8 mouse cellular contexts compared by ENCODE assay signal in genomic region chr10:128583644-128584043, GRCm38 (mm10). TPM values are rescaled to one million over a fixed set of nuclear protein-coding genes. Genes with fewer than 3 reads are reported as not detected.
DNase-seq lines count a peak whose midpoint lies in the region; ATAC-seq and TF ChIP-seq lines count a peak whose summit lies in the region.

No protein-coding gene starts in this region.

- intact Hi-C loops in heart, postnatal 10 days (cut with DNase I) = no loop called here

- H3K4me3 ChIP-seq in neural tube, embryonic 14.5 days (ENCODE audit: low read depth, low read length) = no peak overlapping the region
- no peak overlapping the region for H3K4me3 ChIP-seq in lung, adult 2 months (replicated peaks; ENCODE audit: extremely low read depth, low read depth, low read length)
- no peak overlapping the region for H3K4me3 ChIP-seq in forebrain, embryonic 10.5 days
- H3K4me3 ChIP-seq in midbrain, embryonic 16.5 days (ENCODE audit: low read depth, low read length) = no peak overlapping the region

- H3K4me1 ChIP-seq in neural tube, embryonic 14.5 days (ENCODE audit: control insufficient read depth, insufficient read depth, low read length) = no peaks in the 10 kb centered on the region
- peaks cover 3% of the 10 kb centered on the region; the same call in 1 of the 2 replicates for H3K4me1 ChIP-seq in lung, adult 2 months (ENCODE audit: control insufficient read depth, insufficient read depth, low read length)
- peaks cover 40% of the 10 kb centered on the region for H3K4me1 ChIP-seq in forebrain, embryonic 10.5 days
- no peaks in the 10 kb centered on the region for H3K4me1 ChIP-seq in midbrain, embryonic 16.5 days (ENCODE audit: control insufficient read depth, insufficient read depth, low read length)

- H3K4me2 ChIP-seq in neural tube, embryonic 14.5 days (ENCODE audit: low read depth, low read length) = 0 out of 2 replicates have a peak overlapping the region, but pooled peaks have one; percentile 1
- no peak overlapping the region for H3K4me2 ChIP-seq in midbrain, embryonic 16.5 days (ENCODE audit: low read length)

- TF ChIP-seq CTCF in lung, adult 2 months (IDR thresholded peaks at IDR 0.05; ENCODE audit: insufficient read depth, low read length) = no peak

- H3K27me3 ChIP-seq in neural tube, embryonic 14.5 days (ENCODE audit: control insufficient read depth, insufficient read depth, low read length) = peaks cover 16% of the 10 kb centered on the region
- peaks cover 58% of the 10 kb centered on the region for H3K27me3 ChIP-seq in forebrain, embryonic 10.5 days (ENCODE audit: poor library complexity, severe bottlenecking)
- H3K27me3 ChIP-seq in midbrain, embryonic 16.5 days (ENCODE audit: control insufficient read depth, insufficient read depth, low read depth, low read length) = peaks cover 27% of the 10 kb centered on the region

- no peak for DNase-seq in neural tube, embryonic 10.5 days (ENCODE audit: extremely low spot score, low spot score)
- DNase-seq in cerebellum, postnatal 25 days = peak; percentile 33 to 58
- peak; percentile 79 to 83 for DNase-seq in heart, postnatal 10 days
- peak; percentile 75 for DNase-seq in lung, adult 2 months
- no peak for DNase-seq in forebrain, embryonic 10.5 days (ENCODE audit: extremely low spot score, low spot score)

- no peak overlapping the region for H3K9ac ChIP-seq in neural tube, embryonic 14.5 days (replicated peaks; ENCODE audit: low read depth, low read length)
- H3K9ac ChIP-seq in midbrain, embryonic 16.5 days (ENCODE audit: low read depth, low read length) = no peak overlapping the region

- H3K36me3 ChIP-seq in neural tube, embryonic 14.5 days (ENCODE audit: control insufficient read depth, insufficient read depth, low read length) = no peaks in the 10 kb centered on the region
- no peaks in the 10 kb centered on the region for H3K36me3 ChIP-seq in forebrain, embryonic 10.5 days (replicated peaks)
- no peaks in the 10 kb centered on the region for H3K36me3 ChIP-seq in midbrain, embryonic 16.5 days (ENCODE audit: control insufficient read depth, insufficient read depth, low read length)

- no peaks in the 10 kb centered on the region for H3K9me3 ChIP-seq in neural tube, embryonic 14.5 days (ENCODE audit: control insufficient read depth, low read length)
- no peaks in the 10 kb centered on the region for H3K9me3 ChIP-seq in forebrain, embryonic 10.5 days
- H3K9me3 ChIP-seq in midbrain, embryonic 16.5 days (replicated peaks; ENCODE audit: control insufficient read depth, low read length, poor library complexity, severe bottlenecking) = no peaks in the 10 kb centered on the region

- no peak overlapping the region for H3K27ac ChIP-seq in neural tube, embryonic 14.5 days (ENCODE audit: low read depth, low read length)
- H3K27ac ChIP-seq in forebrain, embryonic 10.5 days = no peak overlapping the region
- H3K27ac ChIP-seq in midbrain, embryonic 16.5 days (ENCODE audit: low read length) = no peak overlapping the region

- no peak for ATAC-seq in neural tube, embryonic 14.5 days (ENCODE audit: low read depth)
- ATAC-seq in megakaryocyte progenitor cell, adult 5-6 weeks (replicated peaks; ENCODE audit: poor library complexity) = no peak; the same call in 1 of the 2 replicates
- ATAC-seq in midbrain, embryonic 16.5 days = no peak

- WGBS in neural tube, embryonic 14.5 days = 26% methylated on average over 7 of the region's 7 CpGs
- 21% methylated on average over 7 of the region's 7 CpGs for WGBS in lung, adult 2 months
- WGBS in forebrain, embryonic 10.5 days = 38% methylated on average over 7 of the region's 7 CpGs
- WGBS in midbrain, embryonic 16.5 days = 25% methylated on average over 7 of the region's 7 CpGs

- TF ChIP-seq POLR2A in lung, adult 2 months (IDR thresholded peaks at IDR 0.05; ENCODE audit: borderline replicate concordance, extremely low read depth, low read depth, low read length) = peak; percentile 41; the same call in 1 of the 2 replicates

RNA-seq across cellular contexts. Expression of gene Erbb3, which starts 5.8 kb away (rescaled TPM):
- 1.4 and 6.0 TPM in 2 replicates for polyA plus RNA-seq in neural tube, embryonic 14.5 days (2014; fragmentation: Nextera tagmentation; extraction: Ambion mirVana)
- total RNA-seq in heart, postnatal 10 days (2021) = 1 to 10 TPM; 7.7 to 8.6 TPM
- 20.0 and 24.9 TPM in 2 replicates for polyA plus RNA-seq in lung, adult 2 months (2012; rRNA removed)
- 2.1 and 2.9 TPM in 2 replicates for total RNA-seq in megakaryocyte progenitor cell, adult 5-6 weeks (2015)
- total RNA-seq in megakaryocyte progenitor cell, adult 5-6 weeks (2017) = 1.7 and 2.1 TPM in 2 replicates
- polyA plus RNA-seq in forebrain, embryonic 10.5 days (2016; fragmentation: Nextera tagmentation; extraction: Ambion mirVana) = 3.0 and 3.1 TPM in 2 replicates
- 0.41 and 0.47 TPM in 2 replicates for polyA plus RNA-seq in midbrain, embryonic 16.5 days (2015; fragmentation: Nextera tagmentation; extraction: Ambion mirVana)

RNA-seq across cellular contexts. Expression of gene Pa2g4, which starts 17.9 kb away (rescaled TPM):
- 127 and 132 TPM in 2 replicates for polyA plus RNA-seq in neural tube, embryonic 14.5 days (2014; fragmentation: Nextera tagmentation; extraction: Ambion mirVana)
- total RNA-seq in heart, postnatal 10 days (2021) = 10 to 100 TPM; 60.0 to 64.4 TPM
- 13.7 and 23.9 TPM in 2 replicates for polyA plus RNA-seq in lung, adult 2 months (2012; rRNA removed)
- 504 and 526 TPM in 2 replicates for total RNA-seq in megakaryocyte progenitor cell, adult 5-6 weeks (2015)
- 351 and 437 TPM in 2 replicates for total RNA-seq in megakaryocyte progenitor cell, adult 5-6 weeks (2017)
- polyA plus RNA-seq in forebrain, embryonic 10.5 days (2016; fragmentation: Nextera tagmentation; extraction: Ambion mirVana) = 298 and 302 TPM in 2 replicates
- 124 and 125 TPM in 2 replicates for polyA plus RNA-seq in midbrain, embryonic 16.5 days (2015; fragmentation: Nextera tagmentation; extraction: Ambion mirVana)

RNA-seq across cellular contexts. Expression of gene Rpl41, which starts 34.5 kb away (rescaled TPM):
- 2,344 and 2,479 TPM in 2 replicates for polyA plus RNA-seq in neural tube, embryonic 14.5 days (2014; fragmentation: Nextera tagmentation; extraction: Ambion mirVana)
- total RNA-seq in heart, postnatal 10 days (2021) = 1,000 to 10,000 TPM; 2,064 to 2,152 TPM
- polyA plus RNA-seq in lung, adult 2 months (2012; rRNA removed) = 1,224 and 1,373 TPM in 2 replicates
- 3,654 and 3,864 TPM in 2 replicates for total RNA-seq in megakaryocyte progenitor cell, adult 5-6 weeks (2015)
- 3,114 and 3,805 TPM in 2 replicates for total RNA-seq in megakaryocyte progenitor cell, adult 5-6 weeks (2017)
- 3,608 and 3,665 TPM in 2 replicates for polyA plus RNA-seq in forebrain, embryonic 10.5 days (2016; fragmentation: Nextera tagmentation; extraction: Ambion mirVana)
- 1,924 and 2,018 TPM in 2 replicates for polyA plus RNA-seq in midbrain, embryonic 16.5 days (2015; fragmentation: Nextera tagmentation; extraction: Ambion mirVana)

RNA-seq across cellular contexts. Expression of gene Zc3h10, which starts 36.1 kb away (rescaled TPM):
- 11.7 and 18.1 TPM in 2 replicates for polyA plus RNA-seq in neural tube, embryonic 14.5 days (2014; fragmentation: Nextera tagmentation; extraction: Ambion mirVana)
- 10 to 100 TPM in 1 of 2 experiments, 1 to 10 TPM in 1; 9.8 to 10.1 TPM for total RNA-seq in heart, postnatal 10 days (2021)
- 13.2 and 15.1 TPM in 2 replicates for polyA plus RNA-seq in lung, adult 2 months (2012; rRNA removed)
- total RNA-seq in megakaryocyte progenitor cell, adult 5-6 weeks (2015) = 5.9 and 6.7 TPM in 2 replicates
- total RNA-seq in megakaryocyte progenitor cell, adult 5-6 weeks (2017) = 10.2 and 13.3 TPM in 2 replicates
- 11.8 and 14.0 TPM in 2 replicates for polyA plus RNA-seq in forebrain, embryonic 10.5 days (2016; fragmentation: Nextera tagmentation; extraction: Ambion mirVana)
- 17.8 and 19.7 TPM in 2 replicates for polyA plus RNA-seq in midbrain, embryonic 16.5 days (2015; fragmentation: Nextera tagmentation; extraction: Ambion mirVana)

RNA-seq across cellular contexts. Expression of gene Rps26, which starts 42.9 kb away (rescaled TPM):
- polyA plus RNA-seq in neural tube, embryonic 14.5 days (2014; fragmentation: Nextera tagmentation; extraction: Ambion mirVana) = 454 and 493 TPM in 2 replicates
- total RNA-seq in heart, postnatal 10 days (2021) = 100 to 1,000 TPM; 395 TPM
- 421 and 530 TPM in 2 replicates for polyA plus RNA-seq in lung, adult 2 months (2012; rRNA removed)
- total RNA-seq in megakaryocyte progenitor cell, adult 5-6 weeks (2015) = 2,069 and 2,075 TPM in 2 replicates
- 838 and 883 TPM in 2 replicates for total RNA-seq in megakaryocyte progenitor cell, adult 5-6 weeks (2017)
- polyA plus RNA-seq in forebrain, embryonic 10.5 days (2016; fragmentation: Nextera tagmentation; extraction: Ambion mirVana) = 574 and 577 TPM in 2 replicates
- 295 and 315 TPM in 2 replicates for polyA plus RNA-seq in midbrain, embryonic 16.5 days (2015; fragmentation: Nextera tagmentation; extraction: Ambion mirVana)

Comparison
In these comparisons a context has a peak if more than half of its experiments do, and no peak if none do; other contexts are left out.
1. DNase-seq: peak in cerebellum, postnatal 25 days (2 of 2), heart, postnatal 10 days (2 of 2) and lung, adult 2 months (single experiment); none in neural tube, embryonic 10.5 days (single experiment) and forebrain, embryonic 10.5 days (single experiment).